Mouse (Mus musculus): Measurements from ENCODE around the gene Tmbim4. TPM values are rescaled to one million over a fixed set of nuclear protein-coding genes. Genes with fewer than 3 reads are reported as not detected.

The Tmbim4 gene
- total RNA-seq (2022): 100 to 1,000 TPM; 101 to 113 (median 108) TPM

GRCm38 (mm10) chr10:120201131-120201921, at the start of gene Tmbim4:
Gene Tmbim4, plus strand, starts transcription at chr10:120201590.
- DNase-seq (ENCODE audit: low spot score): peak; percentile 84

DNA sequence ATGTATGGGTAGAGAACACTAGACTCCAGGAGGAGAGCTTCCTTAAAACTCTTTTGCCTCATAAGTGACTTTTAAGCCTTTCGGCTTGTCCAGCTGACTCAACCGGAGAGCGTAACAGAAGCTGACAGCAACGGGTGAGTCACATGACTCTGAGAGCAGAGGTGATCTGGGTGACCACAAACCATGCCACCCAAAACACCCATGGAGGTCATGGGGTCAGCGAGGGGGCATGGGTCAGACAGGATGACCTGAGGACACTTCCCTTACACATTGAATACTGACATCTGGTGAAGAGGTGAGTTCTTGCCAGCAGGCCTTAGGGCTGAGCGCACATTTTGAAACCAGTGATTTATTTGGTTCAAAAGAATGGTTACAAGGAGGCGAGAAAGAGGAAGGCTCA, 49.7 kb upstream of the Tmbim4 start:
- no peak for DNase-seq (ENCODE audit: low spot score)

- DNase-seq (ENCODE audit: low spot score): no peak
These were observed 47.5 kb upstream of the Tmbim4 start for GRCm38 (mm10) chr10:120153911-120154310.

GRCm38 (mm10) chr10:120160533-120160932, 40.9 kb upstream of the Tmbim4 start:
- no peak for DNase-seq (ENCODE audit: low spot score)

DNA sequence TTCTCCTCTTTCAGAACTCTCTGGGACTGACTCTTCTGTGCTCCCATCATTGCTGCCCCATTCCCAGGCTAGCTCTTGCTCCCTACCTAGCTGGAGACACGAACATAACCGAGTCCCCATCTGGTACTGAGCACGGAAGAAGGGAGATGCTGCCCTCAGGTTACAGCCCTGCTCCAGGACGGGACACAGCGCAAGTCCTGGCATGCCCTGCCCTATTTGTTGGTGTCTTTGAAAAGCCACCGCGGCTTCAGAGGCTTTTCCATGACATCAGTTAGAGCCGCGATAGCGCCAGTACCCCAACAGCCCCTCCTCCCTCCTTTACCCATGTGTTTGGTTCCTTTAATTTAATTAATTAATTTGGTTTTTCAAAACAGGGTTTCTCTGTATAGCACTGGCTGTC, 38.5 kb upstream of the Tmbim4 start:
- DNase-seq (ENCODE audit: low spot score): no peak

DNA sequence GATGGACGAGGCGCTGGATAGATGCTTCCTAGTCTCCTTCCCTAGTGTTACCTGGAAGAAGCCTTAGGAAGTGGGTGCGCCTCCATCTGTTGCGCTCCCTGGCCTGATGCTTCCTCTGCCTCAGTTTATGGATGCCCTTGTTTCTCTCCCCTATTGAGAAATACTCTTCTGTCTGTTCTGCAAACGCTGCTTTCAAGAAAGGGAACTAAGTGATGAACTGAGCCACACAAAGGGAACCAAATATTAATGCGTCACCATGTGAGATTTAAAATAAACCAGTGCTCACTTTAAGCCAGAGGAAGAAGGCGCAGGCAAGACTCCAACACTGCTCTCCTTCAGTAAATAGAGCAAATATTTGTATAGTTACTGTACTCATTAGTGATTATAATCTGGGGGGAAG, 37.9 kb upstream of the Tmbim4 start:
- DNase-seq (ENCODE audit: low spot score): peak; percentile 17

DNA sequence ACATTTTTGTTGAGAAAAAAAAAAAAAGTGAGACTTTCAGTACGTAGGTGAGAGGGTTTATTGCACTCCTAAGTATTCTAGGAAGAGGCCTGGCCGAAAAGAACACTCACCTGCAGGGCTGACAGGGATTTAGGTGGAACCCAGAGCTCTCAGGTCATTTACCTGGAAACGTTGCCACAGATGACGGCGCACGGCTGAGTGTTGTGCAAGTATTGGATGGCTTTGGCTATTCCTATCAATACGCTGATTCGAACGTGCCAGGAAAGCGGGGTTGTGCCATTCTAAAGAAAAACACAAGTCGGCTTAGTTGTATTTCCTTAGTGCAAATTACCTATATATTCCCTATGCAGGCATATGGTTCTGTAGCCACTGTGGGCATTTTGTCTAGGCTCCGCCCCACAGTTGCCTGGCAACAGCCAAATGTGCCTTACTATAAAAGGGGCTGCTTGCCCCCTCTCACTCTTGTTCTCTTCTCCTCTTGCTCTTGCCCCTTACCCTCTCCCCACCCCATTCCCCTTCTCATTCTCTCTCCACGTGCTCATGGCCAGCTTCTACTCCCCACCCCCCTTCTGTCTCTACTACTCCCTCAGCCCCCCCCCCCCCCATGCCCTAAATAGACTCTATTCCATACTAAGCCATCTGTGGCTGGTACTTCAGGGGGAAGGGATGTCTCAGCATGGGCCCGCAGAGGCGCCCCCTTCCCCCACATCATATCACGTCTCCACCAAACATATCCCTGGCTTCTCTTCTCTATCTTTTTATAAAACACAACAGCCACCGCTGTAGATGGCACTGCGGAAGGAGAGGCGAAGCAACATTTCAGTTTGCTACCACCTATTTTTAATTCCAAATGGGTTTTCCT, 36.2 kb upstream of the Tmbim4 start:
- no peak for DNase-seq (ENCODE audit: low spot score)

- DNase-seq (ENCODE audit: low spot score): no peak
These were observed 35.4 kb upstream of the Tmbim4 start for GRCm38 (mm10) chr10:120165793-120166503.

- DNase-seq (ENCODE audit: low spot score): no peak
These were observed 33.3 kb upstream of the Tmbim4 start for GRCm38 (mm10) chr10:120168070-120168469.

- DNase-seq (ENCODE audit: low spot score): no peak
These were observed 32.3 kb upstream of the Tmbim4 start for GRCm38 (mm10) chr10:120169064-120169463.

- no peak for DNase-seq (ENCODE audit: low spot score)
These were observed 31.5 kb upstream of the Tmbim4 start for GRCm38 (mm10) chr10:120169841-120170240.

DNA sequence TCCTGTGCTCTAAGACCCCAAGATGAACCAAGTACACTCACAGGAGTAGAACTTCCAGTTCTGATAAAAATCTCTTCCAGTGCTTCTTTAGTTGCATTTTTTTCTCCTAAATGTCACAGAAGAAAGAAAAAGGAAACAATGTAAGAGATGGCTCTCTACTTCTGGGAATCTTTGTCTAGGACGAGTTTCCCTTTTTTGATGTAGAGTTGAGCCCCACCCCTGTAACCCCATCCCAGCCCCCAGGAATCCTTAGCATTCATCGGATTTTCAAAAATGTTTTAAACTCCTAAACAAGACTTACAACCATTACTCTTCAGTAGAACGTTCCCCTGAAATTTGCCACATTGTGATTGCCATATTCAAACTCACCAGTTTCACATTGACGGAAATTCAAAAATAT, 31.1 kb upstream of the Tmbim4 start:
- no peak for DNase-seq (ENCODE audit: low spot score)

GRCm38 (mm10) chr10:120171340-120171739, 30.1 kb upstream of the Tmbim4 start:
- no peak for DNase-seq (ENCODE audit: low spot score)

- no peak for DNase-seq (ENCODE audit: low spot score)
These were observed 27.1 kb upstream of the Tmbim4 start for GRCm38 (mm10) chr10:120174192-120174705.

DNA sequence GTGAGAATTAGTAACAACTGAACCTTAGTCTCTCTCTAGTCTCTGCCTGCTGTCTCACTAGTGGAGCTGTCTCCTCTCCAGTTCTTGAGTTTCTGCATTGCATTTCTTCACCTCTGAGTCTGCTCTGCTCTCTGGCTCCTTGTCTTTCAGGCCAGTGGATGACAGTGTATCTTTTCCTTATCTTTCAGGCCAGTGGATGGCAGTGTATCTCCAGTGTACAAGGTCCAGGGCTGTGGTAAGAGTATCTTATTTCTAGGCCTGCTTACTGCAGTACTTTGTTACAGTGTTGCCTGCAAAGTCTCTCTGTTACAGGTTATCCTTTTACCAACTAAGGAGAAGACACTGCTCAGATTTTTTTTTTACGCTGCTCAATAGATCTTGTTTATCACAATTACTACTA, 18.5 kb upstream of the Tmbim4 start:
- DNase-seq (ENCODE audit: low spot score): no peak

- DNase-seq (ENCODE audit: low spot score): no peak
These were observed 18.0 kb upstream of the Tmbim4 start for GRCm38 (mm10) chr10:120183342-120183741.

DNA sequence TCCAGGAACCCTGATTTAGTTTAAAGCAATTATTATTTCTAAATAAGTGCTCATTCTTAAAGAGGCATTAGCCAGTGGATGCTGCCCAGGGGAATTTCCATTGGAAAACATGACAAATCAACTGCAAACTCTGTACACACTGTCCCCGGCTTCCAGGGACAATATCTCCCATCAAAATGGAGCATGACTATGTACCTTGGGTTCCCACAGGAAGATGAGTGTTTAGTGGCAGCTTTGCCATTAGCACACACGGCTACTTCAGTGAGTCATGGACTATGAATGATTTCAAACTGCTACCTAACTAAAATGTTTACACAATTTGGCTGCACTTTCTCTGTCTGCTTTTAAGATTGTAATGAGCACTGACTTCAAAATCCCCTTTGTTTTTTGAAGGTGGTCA, 12.9 kb upstream of the Tmbim4 start:
- no peak for DNase-seq (ENCODE audit: low spot score)

- DNase-seq (ENCODE audit: low spot score): no peak
These were observed 12.1 kb upstream of the Tmbim4 start for GRCm38 (mm10) chr10:120189276-120189675.

- DNase-seq (ENCODE audit: low spot score): no peak
These were observed 11.6 kb upstream of the Tmbim4 start for GRCm38 (mm10) chr10:120189782-120190181.

GRCm38 (mm10) chr10:120191165-120191564, 10.2 kb upstream of the Tmbim4 start:
- DNase-seq (ENCODE audit: low spot score): no peak

GRCm38 (mm10) chr10:120192278-120192677, 9.1 kb upstream of the Tmbim4 start:
- no peak for DNase-seq (ENCODE audit: low spot score)

DNA sequence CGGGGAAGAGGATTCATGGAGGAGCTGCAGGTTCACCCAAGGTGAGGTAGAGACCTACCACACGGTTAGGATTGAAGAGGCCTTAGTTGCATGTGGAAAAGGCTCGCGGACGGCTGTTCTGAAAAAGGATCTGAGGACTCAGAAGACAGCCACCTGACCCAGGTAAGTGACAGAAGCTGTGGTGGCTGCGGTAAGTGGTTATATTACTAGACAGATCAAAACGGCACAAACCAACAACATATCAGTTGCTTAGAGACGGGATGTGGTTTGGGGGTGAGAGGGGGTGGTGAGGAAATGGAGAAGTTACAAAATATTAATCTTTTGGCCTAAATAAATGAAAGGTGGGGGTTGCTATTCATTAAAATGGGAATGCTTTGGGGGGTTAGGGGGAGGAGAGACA, 8.1 kb upstream of the Tmbim4 start:
- DNase-seq (ENCODE audit: low spot score): no peak

All from heart, adult 8-10 months (tissue).